Mouse (Mus musculus): ENCODE data around the gene Oas1h. TPM values are rescaled to one million over a fixed set of nuclear protein-coding genes. Genes with fewer than 3 reads are reported as not detected.

Gene Oas1h
- polyA plus RNA-seq, 1 experiment from 2014 or later = not detected

DNA sequence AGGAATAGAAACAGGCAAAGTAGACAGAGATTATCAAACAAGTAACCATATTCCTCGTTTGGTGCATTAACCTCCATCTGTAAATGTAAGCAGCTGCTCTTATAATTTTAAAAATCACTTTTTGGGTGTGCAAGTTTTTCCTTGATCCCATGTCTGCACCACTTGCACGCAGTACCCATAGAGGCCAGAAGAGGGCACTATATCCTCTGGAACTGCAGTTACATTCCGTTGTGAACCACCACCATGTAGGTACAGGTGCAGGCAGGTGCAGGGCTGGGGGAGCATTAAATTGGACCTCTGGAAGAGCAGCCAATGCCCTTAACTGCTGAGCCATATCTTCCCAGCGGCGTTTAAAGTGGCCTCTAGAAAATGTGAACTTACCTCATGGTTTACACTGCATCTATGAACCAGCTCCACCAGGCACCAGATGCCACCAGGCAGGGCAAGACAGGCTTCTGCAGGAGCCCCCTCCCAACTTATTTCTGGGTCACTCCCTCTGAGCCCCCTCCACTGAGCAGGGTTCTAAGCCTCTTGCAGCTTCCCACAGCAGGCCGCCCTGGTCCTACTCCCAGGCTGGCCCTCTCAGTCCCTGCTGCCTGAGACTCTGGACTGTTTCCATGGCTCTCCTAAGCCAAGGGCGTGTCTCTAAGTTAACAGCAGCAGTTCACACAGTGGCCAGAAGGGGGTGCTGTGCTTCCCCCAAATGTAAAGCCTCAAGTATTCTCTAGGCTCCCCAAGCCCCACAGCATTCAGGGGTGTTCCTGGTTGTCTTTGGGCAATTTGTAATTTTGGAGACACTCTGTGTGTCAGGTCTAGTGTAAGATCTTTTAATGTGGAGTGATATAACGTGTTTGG, 24.3 kb upstream of the Oas1h start:
- Histone ChIP-seq H3K9ac (ENCODE audit: low read depth, low read length) (no peak overlapping the region), H3K4me1 (ENCODE audit: control insufficient read depth, insufficient read depth, low read length) (no peaks in the 10 kb centered on the region), H3K27me3 (ENCODE audit: control insufficient read depth, insufficient read depth, low read length) (peaks cover 10% of the 10 kb centered on the region), H3K9me3 (replicated peaks; ENCODE audit: control insufficient read depth, low read length) (no peaks in the 10 kb centered on the region), H3K4me2 (no peak overlapping the region), H3K27ac (ENCODE audit: low read depth, low read length) (no peak overlapping the region), H3K4me3 (ENCODE audit: low read depth, low read length) (no peak overlapping the region), H3K36me3 (ENCODE audit: control insufficient read depth, insufficient read depth, low read length) (no peaks in the 10 kb centered on the region)
- ATAC-seq (replicated peaks; ENCODE audit: insufficient number of reproducible peaks, low FRiP score, low TSS enrichment) = no peak
- WGBS (ENCODE audit: insufficient replicate concordance) = 6% methylated on average over 8 of the region's 8 CpGs

DNA sequence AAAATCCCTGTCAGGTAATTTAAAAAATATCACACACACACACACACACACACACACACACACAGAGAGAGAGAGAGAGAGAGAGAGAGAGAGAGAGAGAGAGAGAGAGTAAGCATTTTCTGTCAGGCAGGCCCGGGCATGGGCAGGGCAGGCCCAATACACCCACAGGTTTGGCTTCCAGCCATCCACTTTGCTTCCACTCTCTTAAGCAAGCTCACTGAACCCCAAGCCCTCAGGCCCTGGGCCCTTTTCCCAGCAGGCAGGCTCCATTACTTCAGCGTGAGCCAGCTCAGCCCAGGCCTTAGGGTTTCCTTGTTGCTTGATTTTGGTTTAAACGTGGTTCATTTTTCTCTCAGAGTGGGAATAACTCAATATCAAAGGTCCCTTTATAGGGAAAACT, 16.5 kb upstream of the Oas1h start:
- no peak overlapping the region for H3K27ac ChIP-seq (ENCODE audit: low read depth, low read length)
- no peak for ATAC-seq (replicated peaks; ENCODE audit: insufficient number of reproducible peaks, low FRiP score, low TSS enrichment)
- no peak overlapping the region for H3K4me3 ChIP-seq (ENCODE audit: low read depth, low read length)
- H3K9ac ChIP-seq (ENCODE audit: low read depth, low read length) = no peak overlapping the region
- no peaks in the 10 kb centered on the region; the same call in 1 of the 2 replicates for H3K27me3 ChIP-seq (ENCODE audit: control insufficient read depth, insufficient read depth, low read length)
- H3K36me3 ChIP-seq (ENCODE audit: control insufficient read depth, insufficient read depth, low read length) = no peaks in the 10 kb centered on the region
- H3K4me2 ChIP-seq = no peak overlapping the region
- no peaks in the 10 kb centered on the region for H3K4me1 ChIP-seq (ENCODE audit: control insufficient read depth, insufficient read depth, low read length)
- H3K9me3 ChIP-seq (replicated peaks; ENCODE audit: control insufficient read depth, low read length) = no peaks in the 10 kb centered on the region
- WGBS (ENCODE audit: insufficient replicate concordance) = 76% methylated on average over 3 of the region's 3 CpGs

DNA sequence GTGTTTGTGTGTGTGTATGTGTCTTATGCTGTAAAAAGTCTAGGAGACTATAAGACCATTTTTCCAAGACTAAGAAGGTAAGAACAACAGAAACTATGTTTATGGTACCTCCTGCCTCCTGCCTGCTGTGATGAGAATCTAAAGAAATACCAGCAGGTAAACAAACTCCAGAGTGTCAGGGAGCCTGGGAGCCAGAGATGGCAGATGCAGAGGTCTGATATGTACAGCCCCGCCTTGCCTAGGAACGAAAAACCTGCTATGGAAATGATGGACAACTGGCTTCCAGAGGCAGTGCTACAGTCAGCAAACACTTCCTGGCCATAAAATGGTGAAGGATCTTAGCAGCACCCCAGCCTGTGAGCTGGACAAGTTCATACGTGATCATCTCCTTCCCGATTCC, 14.2 kb upstream of the Oas1h start, which contains the start of gene Oas1f:
Gene Oas1f, plus strand, starts transcription at position 301 of the 400 bp plus-strand sequence.
- Histone ChIP-seq H3K4me2 (no peak within 1 kb of the TSS), H3K27ac (ENCODE audit: low read depth, low read length) (no peak within 1 kb of the TSS), H3K9ac (ENCODE audit: low read depth, low read length) (0 out of 2 replicates have a peak within 1 kb of the TSS, but pooled peaks have one; percentile 22), H3K9me3 (replicated peaks; ENCODE audit: control insufficient read depth, low read length) (no peaks in the 10 kb centered on the region), H3K4me3 (ENCODE audit: low read depth, low read length) (no peak within 1 kb of the TSS), H3K36me3 (ENCODE audit: control insufficient read depth, insufficient read depth, low read length) (no peaks in the 10 kb centered on the region), H3K27me3 (ENCODE audit: control insufficient read depth, insufficient read depth, low read length) (no peaks in the 10 kb centered on the region; the same call in 1 of the 2 replicates), H3K4me1 (ENCODE audit: control insufficient read depth, insufficient read depth, low read length) (no peaks in the 10 kb centered on the region)
- ATAC-seq (replicated peaks; ENCODE audit: insufficient number of reproducible peaks, low FRiP score, low TSS enrichment) = no peak
- WGBS (ENCODE audit: insufficient replicate concordance) = 73% methylated on average over 4 of the region's 4 CpGs

DNA sequence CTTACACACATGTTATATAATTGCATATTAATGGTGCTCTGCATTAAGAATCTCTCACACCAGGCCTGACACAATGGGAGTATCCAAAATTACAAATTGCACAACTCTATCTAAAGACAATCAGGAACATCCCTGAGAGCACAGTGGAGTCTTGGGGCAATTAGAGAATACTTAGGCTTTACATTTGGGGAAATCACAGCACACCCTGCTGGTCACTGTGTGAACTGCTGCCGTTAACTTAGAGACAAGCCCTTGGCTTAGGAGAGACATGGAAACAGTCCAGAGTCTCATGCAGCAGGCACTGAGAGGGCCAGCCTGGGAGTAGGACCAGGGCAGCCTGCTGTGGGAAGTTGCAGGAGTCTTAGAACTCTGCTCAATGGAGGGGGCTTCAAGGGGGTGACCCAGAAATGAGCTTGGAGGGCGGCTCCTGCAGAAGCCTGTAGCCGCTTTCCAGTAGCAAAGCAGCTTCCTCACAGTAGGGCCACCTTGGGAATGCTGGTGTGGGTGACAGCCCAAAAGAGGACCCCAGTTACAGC, 11.6 kb upstream of the Oas1h start:
- WGBS (ENCODE audit: insufficient replicate concordance) = 58% methylated on average over 3 of the region's 3 CpGs
- Histone ChIP-seq H3K27ac (ENCODE audit: low read depth, low read length) (no peak overlapping the region), H3K4me3 (ENCODE audit: low read depth, low read length) (no peak overlapping the region), H3K9me3 (replicated peaks; ENCODE audit: control insufficient read depth, low read length) (peaks cover 5% of the 10 kb centered on the region; the same call in 1 of the 2 replicates), H3K27me3 (ENCODE audit: control insufficient read depth, insufficient read depth, low read length) (no peaks in the 10 kb centered on the region), H3K36me3 (ENCODE audit: control insufficient read depth, insufficient read depth, low read length) (no peaks in the 10 kb centered on the region), H3K4me2 (no peak overlapping the region), H3K4me1 (ENCODE audit: control insufficient read depth, insufficient read depth, low read length) (no peaks in the 10 kb centered on the region), H3K9ac (ENCODE audit: low read depth, low read length) (no peak overlapping the region)
- no peak for ATAC-seq (replicated peaks; ENCODE audit: insufficient number of reproducible peaks, low FRiP score, low TSS enrichment)

DNA sequence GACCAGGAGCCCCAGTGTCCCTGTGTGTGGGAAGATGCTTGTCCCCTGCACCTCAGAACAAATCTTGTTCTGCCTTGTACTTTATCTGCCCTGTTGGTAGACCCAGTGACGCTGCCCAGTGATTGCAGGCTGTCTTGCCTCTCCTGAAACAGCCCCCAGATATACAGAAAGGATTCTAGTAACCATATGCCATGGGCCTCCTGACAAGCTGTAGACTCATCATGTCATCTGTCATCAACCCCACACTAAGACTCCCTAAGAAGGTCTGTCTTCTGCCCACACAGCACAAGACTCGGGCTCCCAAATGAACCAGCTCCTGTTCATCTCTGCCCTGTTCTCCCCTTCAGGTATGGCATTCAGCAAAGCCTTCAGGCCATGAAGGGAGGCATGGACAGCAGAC, 2.0 kb upstream of the Oas1h start:
- Histone ChIP-seq H3K9ac (ENCODE audit: low read depth, low read length) (no peak overlapping the region), H3K27me3 (ENCODE audit: control insufficient read depth, insufficient read depth, low read length) (no peaks in the 10 kb centered on the region), H3K4me3 (ENCODE audit: low read depth, low read length) (no peak overlapping the region), H3K9me3 (replicated peaks; ENCODE audit: control insufficient read depth, low read length) (peaks cover 2% of the 10 kb centered on the region; the same call in 1 of the 2 replicates), H3K4me1 (ENCODE audit: control insufficient read depth, insufficient read depth, low read length) (no peaks in the 10 kb centered on the region), H3K36me3 (ENCODE audit: control insufficient read depth, insufficient read depth, low read length) (no peaks in the 10 kb centered on the region), H3K27ac (ENCODE audit: low read depth, low read length) (no peak overlapping the region), H3K4me2 (no peak overlapping the region)
- 52% methylated on average over 2 of the region's 2 CpGs for WGBS (ENCODE audit: insufficient replicate concordance)
- no peak for ATAC-seq (replicated peaks; ENCODE audit: insufficient number of reproducible peaks, low FRiP score, low TSS enrichment)

DNA sequence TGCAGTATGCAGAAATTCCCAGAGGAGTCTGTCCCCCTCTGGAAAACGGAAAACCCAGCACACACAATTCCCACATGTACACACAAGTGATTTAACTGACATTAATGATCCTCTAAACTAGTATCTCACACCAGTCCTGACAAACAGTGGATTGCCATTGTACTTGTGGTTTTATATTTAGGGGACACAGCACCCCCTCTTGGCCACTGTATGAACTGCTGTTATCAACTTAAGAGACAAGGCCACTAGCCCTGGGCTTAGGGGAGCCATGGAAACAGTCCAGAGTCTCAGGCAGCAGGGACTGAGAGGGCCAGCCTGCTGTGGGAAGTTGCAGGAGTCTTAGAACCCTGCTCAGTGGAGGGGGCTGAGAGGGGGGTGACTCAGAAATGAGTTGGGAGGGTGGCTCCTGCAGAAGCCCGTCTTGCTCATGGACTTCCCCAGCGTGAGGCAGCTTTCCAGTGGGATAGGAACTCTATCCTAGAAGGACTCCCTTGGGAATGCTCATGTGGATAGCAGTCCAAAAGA, 4.2 kb downstream of the Oas1h start:
- Histone ChIP-seq H3K9ac (ENCODE audit: low read depth, low read length) (no peak overlapping the region), H3K27ac (ENCODE audit: low read depth, low read length) (no peak overlapping the region), H3K27me3 (ENCODE audit: control insufficient read depth, insufficient read depth, low read length) (no peaks in the 10 kb centered on the region), H3K4me3 (ENCODE audit: low read depth, low read length) (no peak overlapping the region), H3K4me1 (ENCODE audit: control insufficient read depth, insufficient read depth, low read length) (no peaks in the 10 kb centered on the region), H3K36me3 (ENCODE audit: control insufficient read depth, insufficient read depth, low read length) (no peaks in the 10 kb centered on the region), H3K9me3 (replicated peaks; ENCODE audit: control insufficient read depth, low read length) (no peaks in the 10 kb centered on the region), H3K4me2 (no peak overlapping the region)
- WGBS (ENCODE audit: insufficient replicate concordance) = 63% methylated on average over 3 of the region's 3 CpGs
- ATAC-seq (replicated peaks; ENCODE audit: insufficient number of reproducible peaks, low FRiP score, low TSS enrichment) = no peak

DNA sequence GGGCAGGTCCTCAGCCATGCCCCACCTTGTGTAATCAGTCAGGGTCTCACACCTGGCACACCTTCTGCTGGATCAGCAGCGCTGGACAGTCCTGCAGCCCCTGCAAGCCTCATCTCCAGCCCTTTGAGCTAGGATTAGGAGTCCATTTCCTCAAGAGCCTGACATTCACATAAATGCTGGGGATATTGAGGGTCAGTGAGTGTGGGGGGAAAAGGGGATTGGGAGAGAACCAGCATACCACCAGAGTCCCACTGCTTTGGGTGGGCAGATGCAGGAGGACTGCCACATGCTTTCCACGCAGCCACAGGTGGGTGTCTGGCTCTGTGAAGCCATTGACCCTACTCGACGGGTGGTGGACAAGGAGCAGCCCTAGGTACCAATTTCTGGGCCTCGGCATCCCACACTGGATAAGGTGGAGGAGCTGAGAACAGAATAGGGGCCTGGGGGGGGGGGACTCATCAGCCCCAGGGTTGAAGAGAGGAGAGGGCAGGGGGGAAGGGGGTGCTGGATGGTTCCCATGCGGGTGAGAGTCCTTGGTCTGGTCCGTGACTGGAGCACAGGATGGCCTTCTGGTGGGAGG, 8.3 kb downstream of the Oas1h start:
- no peaks in the 10 kb centered on the region for H3K36me3 ChIP-seq (ENCODE audit: control insufficient read depth, insufficient read depth, low read length)
- H3K9ac ChIP-seq (ENCODE audit: low read depth, low read length) = no peak overlapping the region
- no peak overlapping the region for H3K27ac ChIP-seq (ENCODE audit: low read depth, low read length)
- H3K27me3 ChIP-seq (ENCODE audit: control insufficient read depth, insufficient read depth, low read length) = 0 out of 2 replicates have a peak, but pooled peaks cover 3% of the 10 kb centered on the region
- no peak overlapping the region for H3K4me2 ChIP-seq
- ATAC-seq (replicated peaks; ENCODE audit: insufficient number of reproducible peaks, low FRiP score, low TSS enrichment) = no peak
- H3K4me1 ChIP-seq (ENCODE audit: control insufficient read depth, insufficient read depth, low read length) = no peaks in the 10 kb centered on the region
- H3K9me3 ChIP-seq (replicated peaks; ENCODE audit: control insufficient read depth, low read length) = no peaks in the 10 kb centered on the region
- no peak overlapping the region for H3K4me3 ChIP-seq (ENCODE audit: low read depth, low read length)
- 72% methylated on average over 7 of the region's 7 CpGs for WGBS (ENCODE audit: insufficient replicate concordance)

DNA sequence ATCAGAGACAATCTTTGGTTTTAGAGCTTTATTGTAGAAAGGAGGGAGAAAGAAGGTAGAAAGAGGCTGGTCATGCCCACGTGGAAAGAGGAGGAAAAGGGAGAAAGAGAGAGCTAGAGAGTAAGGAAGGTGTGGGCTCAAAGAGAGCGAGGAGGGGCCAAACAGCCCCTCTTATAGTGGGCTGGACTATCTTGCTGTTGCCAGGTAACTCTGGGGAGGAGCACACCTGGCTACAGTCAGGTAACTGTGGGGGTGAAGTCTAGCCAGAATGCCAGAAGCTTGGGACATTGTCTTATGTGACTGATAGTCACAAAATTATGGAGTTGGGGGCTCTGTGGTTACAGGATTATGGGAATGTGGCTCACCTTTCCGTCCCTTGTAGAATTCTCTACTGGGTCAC, 8.9 kb downstream of the Oas1h start:
- no peaks in the 10 kb centered on the region for H3K36me3 ChIP-seq (ENCODE audit: control insufficient read depth, insufficient read depth, low read length)
- ATAC-seq (replicated peaks; ENCODE audit: insufficient number of reproducible peaks, low FRiP score, low TSS enrichment) = no peak
- WGBS (ENCODE audit: insufficient replicate concordance) = 58% methylated on average over 3 of the region's 3 CpGs

More for the DNA sequence above, 8.9 kb downstream of the Oas1h start:
- Histone ChIP-seq H3K9me3 (replicated peaks; ENCODE audit: control insufficient read depth, low read length) (no peaks in the 10 kb centered on the region), H3K4me2 (no peak overlapping the region), H3K4me1 (ENCODE audit: control insufficient read depth, insufficient read depth, low read length) (no peaks in the 10 kb centered on the region), H3K9ac (ENCODE audit: low read depth, low read length) (no peak overlapping the region), H3K27ac (ENCODE audit: low read depth, low read length) (no peak overlapping the region), H3K4me3 (ENCODE audit: low read depth, low read length) (no peak overlapping the region), H3K27me3 (ENCODE audit: control insufficient read depth, insufficient read depth, low read length) (0 out of 2 replicates have a peak, but pooled peaks cover 3% of the 10 kb centered on the region)

Measured in heart, embryonic 11.5 days (tissue).